Mouse (Mus musculus): ENCODE data around the gene Tlr3. TPM values are rescaled to one million over a fixed set of nuclear protein-coding genes. Genes with fewer than 3 reads are reported as not detected.

Tlr3 gene
- total RNA-seq, 2 experiments from 2014 or later, result 9.2 to 10.5 TPM

DNA sequence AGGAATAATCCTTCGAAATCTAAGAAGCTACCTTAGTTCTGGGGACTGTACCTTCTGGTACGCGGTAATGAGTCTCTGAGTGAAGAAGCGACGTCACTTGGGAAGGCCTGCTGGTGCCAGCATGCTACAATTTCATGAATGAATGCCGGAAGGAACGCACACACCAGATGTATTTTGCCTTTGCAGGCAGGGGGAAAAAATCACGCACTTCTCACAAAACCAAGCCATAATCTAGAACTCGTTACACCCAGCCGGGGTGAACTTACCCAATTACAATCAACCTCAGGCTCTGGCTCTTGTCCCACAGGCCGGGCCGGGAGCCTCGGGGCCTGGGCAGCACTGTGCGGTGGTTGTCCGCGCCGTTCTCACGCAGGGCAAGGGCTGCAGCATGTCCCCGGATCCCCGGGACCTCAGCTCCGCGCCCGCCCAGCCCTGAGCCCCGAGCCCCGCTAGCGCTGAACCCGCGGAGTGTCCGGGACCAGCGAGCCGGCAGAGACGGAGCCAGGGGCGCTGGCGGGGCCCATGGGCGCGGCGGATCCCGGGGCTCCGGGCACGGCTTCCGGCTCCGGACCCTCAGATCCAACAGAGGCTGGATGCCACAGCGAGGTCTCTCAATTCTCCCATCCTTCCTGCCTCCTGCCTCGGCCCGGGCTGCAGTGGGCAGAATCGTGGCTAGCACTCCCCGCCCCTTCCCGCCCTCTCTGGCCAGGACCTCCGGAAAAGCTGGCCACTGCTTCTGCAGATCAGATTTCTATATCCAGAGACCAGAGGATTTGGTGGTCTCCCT, 52.6 kb downstream of the Tlr3 start:
- peak; percentile 21 to 54 for DNase-seq (ENCODE audit: low spot score in 2 of 2)

DNA sequence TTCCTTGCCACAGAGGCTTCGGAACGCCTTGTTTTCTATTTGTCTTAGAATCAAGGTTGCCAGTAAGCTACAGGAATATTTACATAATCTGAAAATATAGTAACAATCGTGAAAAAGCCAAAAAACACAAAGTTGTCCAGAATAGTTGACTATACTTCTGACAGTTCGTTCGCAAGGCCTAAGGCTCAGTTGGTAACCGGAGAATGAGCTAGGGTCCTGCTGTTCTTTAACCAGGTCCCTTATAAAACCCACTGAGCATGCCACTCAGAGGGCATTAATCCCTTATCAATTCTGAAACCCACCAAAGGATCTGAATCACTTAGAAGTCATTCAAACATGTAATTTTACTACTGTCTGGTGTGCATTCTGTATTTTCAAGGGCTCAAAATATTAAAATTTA, 55.1 kb downstream of the Tlr3 start:
- no peak for DNase-seq (ENCODE audit: low spot score in 2 of 2)

Other genes with a start within 250 kb of the Tlr3 start
- not detected for gene F11, start 149.0 kb downstream of the Tlr3 start, total RNA-seq (2021)
- not detected for gene Klkb1, start 116.2 kb downstream of the Tlr3 start, total RNA-seq (2021)
- not detected for gene Gm45753, start 102.6 kb downstream of the Tlr3 start, total RNA-seq (2021)
- gene Cyp4v3, start 77.9 kb downstream of the Tlr3 start, total RNA-seq (2021), result 1 to 10 TPM; 5.9 to 6.4 TPM
- gene Fam149a, start 28.8 kb downstream of the Tlr3 start, total RNA-seq (2021), result 10 to 100 TPM; 25.0 to 25.7 TPM
- 100 to 1,000 TPM; 284 to 324 TPM for gene Sorbs2, start 96.7 kb upstream of the Tlr3 start, total RNA-seq (2021)